Mouse (Mus musculus) neutrophil, adult 5-6 weeks (primary cell): ENCODE data around the gene Usp37. TPM values are rescaled to one million over a fixed set of nuclear protein-coding genes. Genes with fewer than 3 reads are reported as not detected.
A peak's percentile ranks its signal among the peaks of the same experiment; 100 is the strongest.
"Not testable (repeated sequence)": the region's sequence is repeated elsewhere in the genome, so short reads cannot be mapped to it uniquely, and the experiment has no call there.

ENCODE experiments used
- ATAC-seq: fragments of 151-379, 151-347 bp; 2 replicates; pipeline ENCODE4 v1.8.0; 2017; ENCODE audit warnings: mild to moderate bottlenecking, moderate TSS enrichment; ENCODE audit not compliant: insufficient number of reproducible peaks, poor library complexity, low FRiP score, severe bottlenecking; ENCODE audit errors: extremely low read depth
- total RNA-seq: library from RNA; stranded (forward); fragments of 200-1000 nt; gene quantifications from 2 replicates; pipeline ENCODE4 v1.2.3, GENCODE M21; 2017

Usp37 gene
- total RNA-seq: 27.5 and 31.3 TPM in 2 replicates

GRCm38 (mm10) chr1:74544184-74544583 is at the start of gene Usp37:
Gene Usp37 (minus strand): TSS chr1:74544284.
- ATAC-seq: no peak

- peak; percentile 98 for ATAC-seq
These were observed 43.8 kb upstream of the Usp37 start, which contains the start of the genes Zfp142 and Bcs1l for GRCm38 (mm10) chr1:74587773-74588445. Gene Zfp142 (minus strand): TSS chr1:74588246. Gene Bcs1l (plus strand): TSS chr1:74588289.

GRCm38 (mm10) chr1:74587233-74587772 is 43.2 kb upstream of the Usp37 start:
- ATAC-seq: no peak

- no peak for ATAC-seq
These were observed 40.7 kb upstream of the Usp37 start for GRCm38 (mm10) chr1:74584616-74585398.

- no peak for ATAC-seq
These were observed 38.5 kb upstream of the Usp37 start for GRCm38 (mm10) chr1:74582621-74583020.

GRCm38 (mm10) chr1:74569739-74570719 is 25.9 kb upstream of the Usp37 start:
- no peak for ATAC-seq

GRCm38 (mm10) chr1:74565834-74566233 is 21.8 kb upstream of the Usp37 start:
- no peak for ATAC-seq

GRCm38 (mm10) chr1:74559061-74559460 is 15.0 kb upstream of the Usp37 start:
- no peak for ATAC-seq

GRCm38 (mm10) chr1:74542451-74542961 is 1.6 kb downstream of the Usp37 start, which contains the start of gene Plcd4:
Gene Plcd4 (plus strand): TSS chr1:74542888.
- no peak for ATAC-seq

GRCm38 (mm10) chr1:74538650-74539049 is 5.4 kb downstream of the Usp37 start:
- no peak for ATAC-seq

GRCm38 (mm10) chr1:74528589-74528988 is 15.5 kb downstream of the Usp37 start:
- ATAC-seq: no peak

- ATAC-seq: no peak
These were observed 19.3 kb downstream of the Usp37 start for GRCm38 (mm10) chr1:74524746-74525145.

GRCm38 (mm10) chr1:74519875-74520274 is 24.2 kb downstream of the Usp37 start:
- ATAC-seq: no peak

- ATAC-seq: not testable (repeated sequence)
These were observed 31.1 kb downstream of the Usp37 start for GRCm38 (mm10) chr1:74512999-74513398.

- ATAC-seq: no peak
These were observed 32.8 kb downstream of the Usp37 start for GRCm38 (mm10) chr1:74511306-74511705.

- ATAC-seq: no peak
These were observed 36.3 kb downstream of the Usp37 start for GRCm38 (mm10) chr1:74507780-74508179.

- no peak for ATAC-seq
These were observed 37.6 kb downstream of the Usp37 start for GRCm38 (mm10) chr1:74506471-74506881.

GRCm38 (mm10) chr1:74505721-74506464 is 38.2 kb downstream of the Usp37 start, which contains the start of gene Cnot9:
Gene Cnot9 (plus strand): TSS chr1:74506058.
- ATAC-seq: peak; percentile 96
